Mouse (Mus musculus) thymus, postnatal 14 days (tissue): Measurements from ENCODE around the gene Zic4.

Experiments used
- DNase-seq: peaks from one replicate; pipeline ENCODE4 v3.0.0; 2021

The Zic4 gene

DNA sequence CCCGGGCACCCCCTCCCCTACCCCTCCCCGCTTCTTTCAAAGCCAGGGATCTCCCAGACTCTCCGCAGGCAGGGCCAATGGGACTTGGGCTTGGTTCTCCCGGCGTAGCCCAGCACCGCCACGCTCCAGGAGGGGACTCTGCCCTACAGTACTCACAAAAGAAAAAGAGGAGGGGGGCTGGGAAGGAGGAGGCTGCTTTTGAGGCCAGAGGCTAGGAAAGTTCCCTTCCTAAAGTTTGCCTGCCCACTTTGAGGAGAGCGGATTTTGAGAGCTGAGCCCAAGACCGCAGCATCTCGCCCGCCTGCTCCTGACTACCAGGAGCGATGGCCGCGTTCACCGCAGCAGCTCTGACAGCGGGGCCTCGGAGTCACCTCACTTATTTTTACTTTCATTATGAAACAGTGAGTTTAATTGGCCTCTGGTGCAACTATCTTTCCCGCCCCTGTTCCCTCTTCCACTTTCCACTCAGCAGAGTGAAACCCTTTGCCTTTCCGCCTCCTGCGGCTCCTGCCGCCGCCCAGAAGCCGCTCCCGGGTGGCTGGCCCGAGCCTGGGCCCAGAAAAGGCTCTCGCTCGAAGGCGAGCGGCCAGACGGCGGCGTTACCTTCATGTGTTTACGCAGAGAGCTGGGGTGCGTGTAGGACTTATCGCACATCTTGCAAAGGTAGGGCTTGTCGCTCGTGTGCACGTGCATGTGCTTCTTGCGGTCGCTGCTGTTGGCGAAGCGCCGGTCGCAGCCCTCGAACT is at the start of gene Zic4:
Gene Zic4 (plus strand): TSS at position 558 of the 746 bp plus-strand sequence.
- DNase-seq: no peak

DNA sequence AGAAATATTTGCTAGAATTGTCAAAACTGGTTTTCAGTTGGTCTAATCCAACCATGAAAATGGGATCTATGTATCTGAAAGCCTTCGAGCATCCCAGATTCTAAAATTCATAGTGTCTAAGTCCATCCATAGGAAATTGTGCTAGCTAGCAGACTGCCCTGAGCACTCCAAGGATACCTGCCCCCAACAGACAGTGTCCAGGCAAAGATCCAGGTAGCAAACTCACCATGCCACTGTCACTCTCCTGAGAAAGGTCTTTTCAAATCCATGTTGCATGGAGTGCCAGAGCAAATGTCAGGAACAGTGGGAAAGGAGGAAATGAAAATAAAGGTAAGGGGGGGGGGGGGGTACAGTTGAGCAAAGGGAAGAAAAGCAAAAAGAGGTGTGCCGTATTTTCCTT is 14.6 kb upstream of the Zic4 start:
- DNase-seq: no peak

DNA sequence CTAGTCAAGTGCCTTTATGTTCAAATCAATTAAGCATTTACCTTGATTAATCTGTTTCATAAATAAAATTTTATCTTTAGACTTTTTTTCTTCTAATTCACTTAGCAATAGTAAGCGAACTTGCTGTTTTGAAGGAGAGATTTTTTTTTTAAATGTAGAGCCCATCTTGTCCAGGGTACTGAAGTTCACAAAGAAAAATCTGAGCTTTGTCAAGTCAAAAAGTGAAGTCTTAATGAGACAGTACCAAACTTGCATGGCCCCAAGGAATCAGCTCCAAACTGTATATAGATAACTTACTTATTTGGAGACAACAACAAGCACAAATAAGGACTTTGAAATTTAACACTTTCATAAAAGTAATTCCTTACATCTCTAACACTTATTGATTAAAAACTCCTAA is 13.5 kb upstream of the Zic4 start:
- DNase-seq: no peak

GRCm38 (mm10) chr9:91350211-91350791 is 11.9 kb upstream of the Zic4 start:
- DNase-seq: no peak

GRCm38 (mm10) chr9:91350861-91351291 is 11.3 kb upstream of the Zic4 start:
- no peak for DNase-seq

DNA sequence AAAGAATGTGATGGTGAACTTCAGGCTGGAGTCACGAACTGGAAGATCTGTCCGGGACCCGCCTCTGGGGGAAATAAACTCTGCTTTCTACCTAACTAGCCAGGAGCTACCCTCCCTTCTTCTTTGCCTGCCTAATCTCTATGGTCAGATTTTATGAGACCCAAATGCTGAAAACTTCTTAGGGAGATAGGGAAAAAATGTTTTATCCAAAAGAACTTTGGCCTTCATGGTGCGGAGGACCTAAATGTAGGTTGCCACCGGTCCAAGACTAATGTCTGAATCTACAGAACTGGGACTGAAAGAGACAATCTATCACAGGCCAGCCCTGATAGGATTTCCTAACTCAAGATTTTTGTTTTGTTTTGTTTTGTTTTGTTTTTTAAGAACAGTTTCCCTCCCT is 10.9 kb upstream of the Zic4 start:
- no peak for DNase-seq

- no peak for DNase-seq
Observed at GRCm38 (mm10) chr9:91351961-91352411, 10.2 kb upstream of the Zic4 start.

- DNase-seq: no peak
Observed at GRCm38 (mm10) chr9:91352786-91353185, 9.4 kb upstream of the Zic4 start.

- DNase-seq: no peak
Observed at GRCm38 (mm10) chr9:91353551-91354433, 8.4 kb upstream of the Zic4 start.

DNA sequence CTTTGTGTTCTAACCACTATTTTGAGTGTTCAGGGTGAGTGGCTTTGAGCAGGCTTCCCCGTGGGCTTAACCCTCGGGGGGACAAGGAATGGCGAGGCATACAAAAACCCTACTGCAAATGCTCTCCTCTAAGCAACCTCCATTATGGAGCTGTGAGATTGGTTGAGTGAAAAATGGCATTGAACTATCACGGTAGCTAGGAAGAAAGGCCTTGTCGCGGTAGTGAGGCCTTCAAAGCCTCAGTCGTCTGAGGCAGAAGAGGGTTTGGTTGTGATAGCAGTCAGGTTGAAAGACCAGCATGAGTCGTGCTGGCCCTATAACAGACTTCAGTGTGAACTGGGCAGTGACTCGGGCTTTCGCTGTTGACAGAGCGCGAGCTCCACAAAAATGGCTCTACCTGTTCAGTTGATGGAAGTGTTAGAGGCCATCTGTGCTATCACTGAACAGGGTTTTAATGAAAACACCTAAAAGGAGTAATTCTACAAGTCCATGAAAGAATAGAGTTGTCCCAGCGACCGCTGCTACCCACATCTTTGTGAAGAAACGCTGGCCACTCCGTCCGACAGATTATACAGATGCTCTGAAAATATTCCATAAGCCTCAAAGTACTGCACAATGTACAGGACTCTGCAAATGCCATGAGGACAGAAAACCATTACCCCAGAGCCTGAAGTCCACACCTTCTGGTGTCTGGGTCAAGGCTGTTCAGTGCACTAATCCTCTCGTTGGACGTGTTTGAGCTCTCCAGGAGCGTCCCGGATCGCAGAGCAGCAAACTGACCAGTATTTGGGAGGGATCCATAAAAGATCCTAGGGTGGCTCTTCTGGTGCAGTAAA is 7.6 kb upstream of the Zic4 start:
- no peak for DNase-seq

DNA sequence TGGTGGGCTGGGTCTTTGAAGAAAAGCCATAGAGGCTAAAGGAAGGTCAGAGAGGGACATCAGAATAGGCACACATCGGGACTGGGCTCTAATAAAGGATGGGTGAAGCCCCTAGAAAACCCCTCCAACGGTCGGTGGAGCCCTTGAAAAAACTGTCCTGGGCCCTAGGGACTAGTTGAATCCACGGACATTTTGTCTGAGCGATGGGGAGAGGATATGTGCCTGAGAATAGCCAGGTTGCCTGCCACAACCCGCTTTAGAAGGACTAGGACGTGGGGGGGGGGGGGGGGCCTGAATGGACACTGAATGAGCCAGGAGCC is 7.0 kb upstream of the Zic4 start:
- DNase-seq: no peak

DNA sequence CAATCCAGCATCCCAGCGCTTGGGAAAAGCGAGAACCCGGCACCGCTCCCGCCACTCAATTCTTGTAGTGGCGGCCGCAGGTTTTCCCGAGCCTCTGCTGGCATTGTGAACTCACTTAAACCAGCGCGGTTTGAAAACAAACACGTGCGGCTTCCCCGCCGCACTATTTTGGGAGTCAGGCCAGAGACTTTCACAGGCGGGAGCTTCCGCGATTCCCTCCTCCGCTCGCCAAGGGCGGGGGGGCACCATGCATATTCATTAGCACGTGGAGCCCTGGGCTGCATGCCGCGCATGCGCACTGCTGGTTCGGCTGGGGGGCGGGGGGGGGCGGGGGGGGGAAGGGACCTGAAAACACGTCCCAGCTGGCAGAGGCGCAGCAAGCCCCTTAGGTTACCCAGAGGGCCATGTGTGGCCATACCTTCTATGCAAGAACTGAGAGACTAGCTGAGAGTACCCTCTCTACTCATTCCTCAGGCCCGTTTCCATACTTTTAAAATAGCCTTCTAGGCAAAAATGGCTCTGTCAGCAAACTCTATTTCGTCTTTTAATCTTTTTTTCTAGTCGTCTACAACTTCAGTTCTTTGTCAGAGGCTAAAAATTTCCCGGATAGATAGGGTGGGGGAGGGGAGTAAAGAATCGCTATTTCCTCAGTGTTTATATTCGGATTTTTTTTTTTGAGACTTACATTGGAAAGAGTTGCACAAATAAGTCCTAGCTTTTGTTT is 6.4 kb upstream of the Zic4 start:
- DNase-seq: no peak

DNA sequence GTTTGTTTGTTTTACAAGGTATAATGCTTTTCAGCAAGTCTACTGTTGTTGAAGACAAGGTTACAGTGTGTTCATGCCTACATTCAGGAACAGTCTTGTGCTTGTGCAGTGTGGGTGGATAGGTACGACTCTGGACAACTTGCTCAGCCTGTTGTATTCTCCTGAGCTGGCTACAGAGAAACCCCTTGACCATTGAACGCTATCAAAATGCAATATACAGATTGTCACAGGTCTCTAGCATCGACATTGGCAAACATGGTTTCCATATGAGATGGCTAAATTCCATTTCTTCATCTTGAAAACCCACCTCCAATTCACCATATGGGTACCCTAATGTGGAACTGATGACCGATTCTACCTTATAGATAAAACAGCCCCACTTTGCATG is 5.9 kb upstream of the Zic4 start:
- no peak for DNase-seq

- DNase-seq: no peak
Observed at GRCm38 (mm10) chr9:91357321-91357720, 4.9 kb upstream of the Zic4 start.

DNA sequence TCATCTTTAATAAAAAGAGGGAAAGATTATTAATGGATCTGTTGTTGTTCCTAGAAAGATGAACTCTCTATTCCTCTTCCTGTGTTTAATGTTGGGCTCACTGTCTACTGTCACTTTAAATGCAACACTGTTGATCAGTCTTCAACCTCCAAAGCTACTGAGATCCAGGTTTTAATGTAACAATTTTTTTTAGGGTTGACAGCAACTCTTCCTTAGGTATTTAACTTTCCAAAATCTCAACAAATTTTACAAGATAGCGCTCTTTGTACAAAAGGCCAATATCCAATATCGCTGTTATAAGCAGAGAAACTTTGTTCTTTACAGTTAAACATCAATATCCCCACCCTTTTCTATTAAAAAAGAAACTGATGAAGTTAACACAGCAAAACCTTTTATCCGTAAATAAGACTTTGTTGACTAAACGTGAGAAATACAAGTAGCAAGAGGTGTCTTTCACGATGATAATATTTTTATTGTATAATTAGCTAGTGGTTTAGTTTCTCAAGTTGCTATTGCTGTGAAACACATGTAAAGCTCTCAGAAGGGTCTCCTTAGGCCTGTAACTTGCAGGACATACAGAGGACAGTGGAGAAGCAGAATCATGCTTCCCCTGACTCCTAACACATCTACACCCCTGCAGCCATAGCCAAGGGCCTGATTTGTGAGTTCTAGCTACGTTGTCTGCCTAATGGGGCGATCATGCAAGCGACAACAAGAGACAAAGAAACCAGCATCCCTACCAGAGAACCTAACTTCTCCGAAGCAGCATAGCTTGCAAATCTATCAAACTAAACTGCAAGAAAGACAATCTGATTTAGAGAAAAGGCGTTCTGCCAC is 3.1 kb upstream of the Zic4 start:
- DNase-seq: no peak

- DNase-seq: no peak
Observed at GRCm38 (mm10) chr9:91360151-91361032, 1.8 kb upstream of the Zic4 start.

GRCm38 (mm10) chr9:91361033-91361855 is 969 bp upstream of the Zic4 start:
- DNase-seq: no peak

GRCm38 (mm10) chr9:91363011-91363730 is 958 bp downstream of the Zic4 start:
- no peak for DNase-seq

- no peak for DNase-seq
Observed at GRCm38 (mm10) chr9:91363814-91364126, 1.6 kb downstream of the Zic4 start.
